Mouse (Mus musculus): Measurements from ENCODE around the gene Tmem127. TPM values are rescaled to one million over a fixed set of nuclear protein-coding genes. Genes with fewer than 3 reads are reported as not detected.

Tmem127 gene
- polyA plus RNA-seq, 1 experiment from 2014 or later: 30.4 TPM

DNA sequence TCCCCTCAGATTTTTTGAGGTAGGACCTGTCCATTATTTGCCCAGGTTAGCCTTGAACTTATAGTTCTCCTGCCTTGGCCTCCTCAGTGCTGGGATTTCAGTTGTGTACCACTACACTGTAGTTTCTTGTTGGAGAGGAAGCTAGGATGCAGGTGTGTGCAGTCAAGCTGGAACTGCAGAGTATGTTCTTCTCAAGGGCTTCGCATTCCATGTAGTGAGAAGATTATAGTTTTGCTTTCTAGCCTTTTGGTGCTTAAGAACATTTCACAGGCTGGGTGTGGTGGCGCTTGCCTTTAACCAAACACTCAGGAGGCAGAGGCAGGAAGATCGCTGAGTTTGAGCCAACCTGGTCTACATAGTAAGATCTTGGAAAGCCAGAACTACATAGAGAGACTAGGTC lies 25.1 kb downstream of the Tmem127 start:
- Histone ChIP-seq H3K4me2 (replicated peaks; ENCODE audit: low read depth, low read length) (no peak overlapping the region), H3K9ac (replicated peaks; ENCODE audit: low read depth) (no peak overlapping the region), H3K9me3 (ENCODE audit: low read length) (no peaks in the 10 kb centered on the region), H3K27ac (ENCODE audit: low read length) (no peak overlapping the region), H3K36me3 (ENCODE audit: insufficient read depth, low read length) (no peaks in the 10 kb centered on the region), H3K4me3 (ENCODE audit: low read depth, low read length) (no peak overlapping the region), H3K27me3 (replicated peaks; ENCODE audit: insufficient read depth, low read length) (no peaks in the 10 kb centered on the region), H3K4me1 (ENCODE audit: insufficient read depth, low read depth, low read length) (no peaks in the 10 kb centered on the region)
- DNase-seq (ENCODE audit: low spot score): no peak
- WGBS: 97% methylated on average over 3 of the region's 3 CpGs
- TF ChIP-seq EP300 (IDR thresholded peaks at IDR 0.05): no peak
- TF ChIP-seq CTCF (IDR thresholded peaks at IDR 0.05): no peak
- ATAC-seq: no peak

- Histone ChIP-seq H3K4me2 (replicated peaks; ENCODE audit: low read depth, low read length) (no peak overlapping the region), H3K4me3 (ENCODE audit: low read depth, low read length) (no peak overlapping the region), H3K9ac (replicated peaks; ENCODE audit: low read depth) (no peak overlapping the region), H3K9me3 (ENCODE audit: low read length) (no peaks in the 10 kb centered on the region), H3K27ac (ENCODE audit: low read length) (no peak overlapping the region), H3K27me3 (replicated peaks; ENCODE audit: insufficient read depth, low read length) (no peaks in the 10 kb centered on the region), H3K36me3 (ENCODE audit: insufficient read depth, low read length) (no peaks in the 10 kb centered on the region), H3K4me1 (ENCODE audit: insufficient read depth, low read depth, low read length) (no peaks in the 10 kb centered on the region)
- no peak for DNase-seq (ENCODE audit: low spot score)
- no peak for TF ChIP-seq EP300 (IDR thresholded peaks at IDR 0.05)
- no peak for TF ChIP-seq CTCF (IDR thresholded peaks at IDR 0.05)
- WGBS: 89% methylated on average over 2 of the region's 2 CpGs
- ATAC-seq: no peak
Observed at GRCm38 (mm10) chr2:127274590-127274989, 26.9 kb downstream of the Tmem127 start.

DNA sequence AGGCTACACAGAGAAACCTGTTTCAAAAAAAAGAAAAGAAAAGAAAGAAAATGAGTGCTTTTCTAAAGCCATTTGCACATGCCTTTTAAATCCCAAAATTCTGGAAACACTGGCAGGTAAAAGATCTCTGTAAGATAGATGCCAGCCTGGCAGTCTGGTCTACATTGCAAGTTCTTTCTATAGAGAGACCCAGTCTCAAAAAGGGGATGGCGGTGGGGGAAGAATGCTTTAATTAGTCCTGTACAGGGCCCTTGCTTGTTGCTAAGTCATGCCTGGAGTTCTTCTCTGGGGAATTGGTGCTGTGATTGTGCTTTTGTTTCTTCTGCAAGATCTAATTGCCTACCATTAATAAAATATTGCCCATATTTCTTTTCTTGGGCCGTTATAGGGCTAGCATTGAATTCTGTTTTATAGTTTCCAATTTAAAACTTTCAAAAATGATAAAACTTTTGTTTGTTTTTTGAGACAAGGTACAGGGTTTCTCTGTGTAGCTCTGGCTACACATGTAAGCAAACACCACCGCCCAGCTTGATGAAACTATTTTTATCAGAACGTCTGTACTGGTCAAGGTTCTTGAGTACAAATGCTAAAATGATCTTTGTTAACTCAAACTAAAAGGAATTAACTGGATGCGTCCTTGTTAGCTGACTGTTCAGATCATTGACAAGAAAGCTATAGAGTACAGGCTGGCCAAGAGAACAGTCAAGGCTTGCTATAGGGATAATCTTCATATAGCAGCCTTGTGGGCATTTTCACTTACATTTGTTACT lies 28.0 kb downstream of the Tmem127 start:
- DNase-seq (ENCODE audit: low spot score) (no peak), ATAC-seq (no peak)
- no peak overlapping the region for H3K4me2 ChIP-seq (replicated peaks; ENCODE audit: low read depth, low read length)
- no peaks in the 10 kb centered on the region for H3K27me3 ChIP-seq (replicated peaks; ENCODE audit: insufficient read depth, low read length)
- H3K4me1 ChIP-seq (ENCODE audit: insufficient read depth, low read depth, low read length): no peaks in the 10 kb centered on the region
- TF ChIP-seq EP300 (IDR thresholded peaks at IDR 0.05) (no peak), CTCF (IDR thresholded peaks at IDR 0.05) (no peak)
- H3K27ac ChIP-seq (ENCODE audit: low read length): no peak overlapping the region
- no peak overlapping the region for H3K9ac ChIP-seq (replicated peaks; ENCODE audit: low read depth)
- H3K4me3 ChIP-seq (ENCODE audit: low read depth, low read length): no peak overlapping the region
- WGBS: 80% methylated on average over 5 of the region's 5 CpGs
- H3K9me3 ChIP-seq (ENCODE audit: low read length): no peaks in the 10 kb centered on the region
- H3K36me3 ChIP-seq (ENCODE audit: insufficient read depth, low read length): no peaks in the 10 kb centered on the region

GRCm38 (mm10) chr2:127278162-127278561 lies 30.5 kb downstream of the Tmem127 start:
- Histone ChIP-seq H3K9ac (replicated peaks; ENCODE audit: low read depth) (no peak overlapping the region), H3K27me3 (replicated peaks; ENCODE audit: insufficient read depth, low read length) (no peaks in the 10 kb centered on the region), H3K27ac (ENCODE audit: low read length) (peak overlapping the region; percentile 26; the same call in 1 of the 2 replicates), H3K4me1 (ENCODE audit: insufficient read depth, low read depth, low read length) (no peaks in the 10 kb centered on the region), H3K4me3 (ENCODE audit: low read depth, low read length) (no peak overlapping the region), H3K4me2 (replicated peaks; ENCODE audit: low read depth, low read length) (no peak overlapping the region), H3K9me3 (ENCODE audit: low read length) (no peaks in the 10 kb centered on the region), H3K36me3 (ENCODE audit: insufficient read depth, low read length) (no peaks in the 10 kb centered on the region)
- ATAC-seq: peak; percentile 30; the same call in 1 of the 2 replicates
- TF ChIP-seq CTCF (IDR thresholded peaks at IDR 0.05): no peak
- no peak for TF ChIP-seq EP300 (IDR thresholded peaks at IDR 0.05)
- peak; percentile 59 for DNase-seq (ENCODE audit: low spot score)

DNA sequence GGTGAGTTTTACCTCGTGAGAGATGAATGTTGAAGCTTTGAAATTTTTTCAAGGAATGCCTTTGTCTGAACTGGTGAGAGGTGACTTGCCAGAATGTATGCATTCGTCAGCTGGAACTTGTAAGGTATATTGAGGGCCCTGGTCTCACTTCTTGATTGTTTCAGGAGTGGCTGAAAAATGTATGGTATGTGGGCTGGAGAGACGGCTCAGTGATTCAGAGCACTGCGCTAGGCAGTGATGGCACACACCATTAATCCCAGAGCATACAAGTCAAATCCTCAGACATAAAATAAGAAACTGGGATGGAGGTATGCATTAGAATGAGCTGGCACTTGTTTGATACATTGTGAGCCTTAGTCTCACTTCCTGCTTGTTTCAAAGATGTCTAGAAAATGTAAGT lies 44.5 kb downstream of the Tmem127 start:
- Histone ChIP-seq H3K4me3 (ENCODE audit: low read depth, low read length) (no peak overlapping the region), H3K4me1 (ENCODE audit: insufficient read depth, low read depth, low read length) (no peaks in the 10 kb centered on the region), H3K27ac (ENCODE audit: low read length) (no peak overlapping the region), H3K9me3 (ENCODE audit: low read length) (no peaks in the 10 kb centered on the region), H3K9ac (replicated peaks; ENCODE audit: low read depth) (no peak overlapping the region), H3K27me3 (replicated peaks; ENCODE audit: insufficient read depth, low read length) (no peaks in the 10 kb centered on the region), H3K4me2 (replicated peaks; ENCODE audit: low read depth, low read length) (no peak overlapping the region), H3K36me3 (ENCODE audit: insufficient read depth, low read length) (peaks cover 18% of the 10 kb centered on the region)
- DNase-seq (ENCODE audit: low spot score): no peak
- TF ChIP-seq EP300 (IDR thresholded peaks at IDR 0.05): no peak; the same call in 1 of the 2 replicates
- no peak for TF ChIP-seq CTCF (IDR thresholded peaks at IDR 0.05)
- peak; percentile 37; the same call in 1 of the 2 replicates for ATAC-seq
- WGBS: 52% methylated on average over 4 of the region's 4 CpGs

DNA sequence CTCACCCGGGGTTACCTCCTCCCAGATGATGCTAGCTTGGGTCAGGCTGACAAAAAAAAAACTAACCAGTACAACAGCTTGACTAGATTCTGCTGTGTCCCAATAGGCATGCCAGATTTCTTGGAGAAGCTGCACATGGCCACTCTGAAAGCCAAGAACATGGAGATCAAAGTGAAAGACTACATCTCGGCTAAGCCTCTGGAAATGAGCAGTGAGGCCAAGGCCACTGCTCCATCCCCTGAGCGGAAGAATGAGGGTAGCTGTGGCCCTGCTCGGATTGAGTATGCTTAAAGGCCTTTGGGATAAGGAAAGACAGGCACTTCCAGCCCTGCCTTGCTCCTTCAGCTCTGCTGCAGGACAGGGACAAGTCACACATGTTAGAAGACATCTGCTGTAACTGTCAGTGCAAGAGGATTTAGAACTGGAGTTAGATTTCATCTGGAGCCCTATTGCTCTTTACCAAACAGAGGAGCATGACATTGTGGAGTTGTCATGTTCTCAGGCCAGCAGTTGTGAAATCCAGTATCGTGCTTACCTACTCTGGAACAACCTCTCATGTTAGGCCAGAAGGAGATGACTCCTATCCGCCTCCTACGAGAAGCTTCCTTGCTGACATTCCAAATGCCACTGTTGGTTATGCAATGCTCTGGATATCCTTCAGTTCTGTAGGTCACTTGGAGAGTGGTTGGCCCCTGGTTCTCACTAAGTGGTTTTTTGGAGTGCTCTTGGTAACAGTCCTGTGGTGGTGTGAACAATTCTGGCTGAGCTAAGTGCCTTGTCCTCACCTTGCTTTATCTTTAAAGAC lies 49.5 kb downstream of the Tmem127 start:
- no peaks in the 10 kb centered on the region for H3K9me3 ChIP-seq (ENCODE audit: low read length)
- no peak overlapping the region for H3K4me2 ChIP-seq (replicated peaks; ENCODE audit: low read depth, low read length)
- H3K36me3 ChIP-seq (ENCODE audit: insufficient read depth, low read length): peaks cover 28% of the 10 kb centered on the region
- peak; percentile 44; the same call in 1 of the 2 replicates for ATAC-seq
- no peaks in the 10 kb centered on the region for H3K27me3 ChIP-seq (replicated peaks; ENCODE audit: insufficient read depth, low read length)
- H3K4me3 ChIP-seq (ENCODE audit: low read depth, low read length): no peak overlapping the region
- 79% methylated on average over 7 of the region's 7 CpGs for WGBS
- no peak overlapping the region for H3K27ac ChIP-seq (ENCODE audit: low read length)
- peak; percentile 22 for DNase-seq (ENCODE audit: low spot score)
- TF ChIP-seq CTCF (IDR thresholded peaks at IDR 0.05): no peak
- peak; percentile 34; the same call in 1 of the 2 replicates for TF ChIP-seq EP300 (IDR thresholded peaks at IDR 0.05)
- no peaks in the 10 kb centered on the region for H3K4me1 ChIP-seq (ENCODE audit: insufficient read depth, low read depth, low read length)
- H3K9ac ChIP-seq (replicated peaks; ENCODE audit: low read depth): no peak overlapping the region
